Mouse (Mus musculus) cerebellum, adult 2 months (tissue): ENCODE results near the gene Mcm9.

Experiments
- CTCF ChIP-seq: fragments of 200-500 bp; IDR thresholded peaks from 2 replicates; pipeline ENCODE4 v1.5.1; 2011; ENCODE audit warnings: low read depth, mild to moderate bottlenecking, control low read depth, low read length, moderate library complexity, borderline replicate concordance; ENCODE audit not compliant: insufficient read depth
- POLR2A ChIP-seq: fragments of 200-500 bp; IDR thresholded peaks from 2 replicates; pipeline ENCODE4 v1.6.1; 2011; ENCODE audit warnings: low read length, control low read depth, borderline replicate concordance; ENCODE audit not compliant: insufficient read depth

GRCm38 (mm10) chr10:53532297-53532696 is 97.9 kb downstream of the Mcm9 start:
- TF ChIP-seq CTCF (no peak), POLR2A (no peak)
